Mouse (Mus musculus): ENCODE results near the gene Prmt7.

The Prmt7 gene

DNA sequence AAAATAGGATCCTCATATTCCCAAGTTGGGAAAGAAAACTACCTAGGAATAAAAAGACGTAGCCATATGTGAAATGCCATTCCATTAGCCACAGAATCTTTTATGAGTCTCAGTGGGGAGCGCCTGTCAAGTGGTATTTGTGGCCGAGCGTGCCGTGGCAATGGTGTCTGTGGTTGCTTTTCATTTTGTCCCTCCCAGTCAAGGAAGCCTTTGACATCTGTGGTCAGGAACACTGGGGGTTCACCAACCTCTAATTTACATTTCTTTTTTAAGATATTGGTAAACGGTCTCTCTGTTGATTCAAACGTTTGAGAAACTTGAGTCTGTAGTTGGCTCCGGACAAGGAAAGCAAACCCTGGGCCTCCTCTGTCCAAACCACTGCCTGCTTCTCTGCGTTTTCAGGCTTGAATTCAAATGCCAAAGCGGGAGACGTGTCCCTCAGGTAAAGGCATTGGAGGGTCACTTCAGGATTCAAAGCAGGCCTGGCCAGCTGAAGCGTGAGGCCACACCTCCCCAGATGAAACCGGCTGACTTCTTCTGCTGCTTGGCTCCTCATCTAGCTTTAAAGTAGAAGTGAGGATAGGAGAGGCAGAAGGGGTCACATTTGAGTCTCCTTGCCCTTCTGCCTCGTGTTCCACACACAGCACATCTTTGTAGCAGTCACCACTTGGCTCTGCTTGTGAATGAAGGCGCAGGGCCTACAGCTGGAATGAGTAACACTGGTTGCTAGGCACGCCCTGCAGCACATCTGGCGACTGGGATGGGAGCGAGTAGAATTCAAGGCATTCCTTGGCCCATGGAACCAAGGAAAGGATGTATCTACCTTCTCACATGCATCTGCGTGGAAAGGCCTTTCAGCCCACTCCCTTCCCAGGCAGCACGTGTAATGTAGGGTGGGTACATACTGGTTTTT is 82.0 kb downstream of the Prmt7 start:
- DNase-seq = no peak

DNA sequence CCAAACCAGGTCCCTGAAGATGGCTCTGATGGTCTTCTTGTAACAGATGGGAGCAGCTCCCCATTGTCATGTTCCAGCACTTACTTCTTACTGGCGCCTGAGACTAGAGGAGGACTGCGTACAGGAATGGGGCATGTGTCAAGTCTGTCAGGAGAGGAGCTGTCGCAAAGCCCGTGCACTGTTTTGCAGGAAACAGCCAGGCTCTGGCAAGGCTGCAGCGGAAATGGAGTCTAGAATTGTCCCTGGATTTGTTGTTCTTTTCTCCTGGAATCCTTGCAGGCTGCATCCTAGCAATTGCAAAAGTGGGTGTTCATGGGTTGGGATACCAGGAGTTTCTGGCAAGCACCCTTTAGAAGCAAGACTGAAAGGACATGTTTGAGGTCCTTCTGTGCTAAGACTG is 87.5 kb downstream of the Prmt7 start:
- no peak for DNase-seq

DNA sequence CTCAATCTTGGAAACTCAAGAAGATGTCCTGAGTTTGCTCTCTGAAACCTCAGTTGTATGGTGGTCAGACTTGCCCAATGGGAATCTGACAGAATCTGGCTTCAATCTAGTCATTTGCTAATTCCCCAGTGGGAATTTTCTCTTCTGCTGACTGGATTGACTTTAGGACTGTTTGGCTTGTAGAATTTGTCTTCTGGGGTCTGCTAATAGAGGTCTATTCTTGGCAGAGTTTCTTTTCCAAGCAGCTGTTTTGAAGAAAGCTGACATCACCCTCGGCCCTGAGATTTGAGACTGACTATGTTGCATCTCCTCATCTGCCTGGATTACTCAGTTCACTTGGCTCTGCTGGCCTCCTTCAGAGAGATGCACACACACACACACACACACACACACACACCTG is 88.1 kb downstream of the Prmt7 start:
- DNase-seq = no peak

DNA sequence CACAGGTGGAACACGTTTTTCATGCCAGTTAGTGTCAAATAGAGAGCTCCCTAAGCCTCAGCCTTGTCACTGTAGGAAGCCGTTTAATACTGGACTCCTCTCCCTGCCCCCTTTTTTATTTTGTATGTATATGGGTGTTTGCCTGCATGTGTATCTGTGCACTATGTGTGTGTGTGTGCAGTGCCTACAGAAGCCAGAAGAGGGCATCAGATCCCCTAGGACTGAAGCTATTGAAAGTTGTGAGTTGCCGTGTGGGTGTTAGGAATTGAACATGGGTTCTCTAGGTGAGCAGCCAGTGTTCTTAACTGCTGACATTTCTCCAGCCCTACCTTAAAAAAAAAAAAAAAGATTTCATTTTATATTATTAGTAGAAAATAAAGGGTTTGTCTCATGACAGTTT is 89.0 kb downstream of the Prmt7 start:
- no peak for DNase-seq

DNA sequence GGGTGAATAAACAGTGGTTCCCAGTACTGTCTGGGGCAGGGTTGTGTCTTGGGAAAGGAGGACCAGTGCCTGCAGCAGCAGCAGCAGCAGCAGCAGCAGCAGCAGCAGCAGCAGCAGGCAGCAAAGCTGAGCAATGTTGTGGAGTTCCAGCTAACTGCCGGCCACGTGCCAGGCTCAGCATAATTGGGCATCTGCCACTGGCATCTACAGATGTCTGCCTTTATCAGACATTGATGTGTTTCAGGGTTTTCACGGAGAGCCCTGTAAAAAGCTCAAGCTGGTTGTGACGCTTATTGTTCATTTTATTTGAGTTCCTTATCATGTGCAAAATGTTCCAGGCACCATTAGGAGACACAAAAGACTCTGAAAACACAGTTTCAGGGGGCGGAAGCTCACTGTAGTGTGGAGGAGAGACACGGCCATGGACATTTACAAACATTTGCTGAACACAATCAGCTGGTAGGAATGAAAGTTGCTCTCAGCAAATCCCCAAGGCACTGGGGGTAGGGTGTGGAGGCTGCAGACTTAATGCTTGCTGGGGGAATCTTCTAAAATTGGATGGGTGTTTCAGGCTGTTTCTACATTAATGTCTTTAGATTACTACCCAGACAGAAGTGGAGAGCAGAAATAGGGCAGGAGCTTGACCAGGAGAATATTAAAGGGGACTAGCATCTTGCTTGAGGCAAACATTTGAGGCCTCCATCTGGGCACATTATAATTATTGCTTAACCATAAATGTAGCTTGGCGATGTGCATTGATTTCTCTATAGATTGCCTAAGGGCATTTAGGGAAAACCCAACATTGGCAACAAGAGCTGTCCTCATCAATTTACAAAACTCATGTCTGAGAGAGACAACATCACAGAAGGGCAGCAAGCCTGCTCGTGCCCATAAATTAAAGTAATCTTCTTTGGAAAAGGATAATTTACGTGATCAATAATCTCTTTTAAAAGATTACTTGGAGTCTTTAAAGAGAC is 90.3 kb downstream of the Prmt7 start:
- DNase-seq = no peak

Data from cerebellum, adult 11 months (tissue).